Mouse (Mus musculus) embryo, embryonic 11.5 days (tissue): ENCODE data around the gene Tbc1d2b.

Experiments used
- DNase-seq: peaks from one replicate; pipeline ENCODE4 v3.0.0-alpha.2; 2012; ENCODE audit warnings: low read depth, low spot score

The Tbc1d2b gene

GRCm38 (mm10) chr9:90265322-90266039, 5.1 kb downstream of the Tbc1d2b start:
- DNase-seq, result no peak

GRCm38 (mm10) chr9:90263340-90263679, 7.3 kb downstream of the Tbc1d2b start:
- no peak for DNase-seq

GRCm38 (mm10) chr9:90262591-90263339, 7.8 kb downstream of the Tbc1d2b start:
- DNase-seq, result no peak

GRCm38 (mm10) chr9:90262063-90262462, 8.5 kb downstream of the Tbc1d2b start:
- DNase-seq, result no peak

- DNase-seq, result no peak
Observed at GRCm38 (mm10) chr9:90260600-90261375, 9.8 kb downstream of the Tbc1d2b start.

- DNase-seq, result no peak
Observed at GRCm38 (mm10) chr9:90260079-90260478, 10.5 kb downstream of the Tbc1d2b start.

- no peak for DNase-seq
Observed at GRCm38 (mm10) chr9:90259400-90259950, 11.1 kb downstream of the Tbc1d2b start.

GRCm38 (mm10) chr9:90257754-90258531, 12.7 kb downstream of the Tbc1d2b start:
- no peak for DNase-seq

- DNase-seq, result no peak
Observed at GRCm38 (mm10) chr9:90257220-90257619, 13.4 kb downstream of the Tbc1d2b start.

- DNase-seq, result no peak
Observed at GRCm38 (mm10) chr9:90255844-90256405, 14.7 kb downstream of the Tbc1d2b start.

- no peak for DNase-seq
Observed at GRCm38 (mm10) chr9:90253181-90253580, 17.4 kb downstream of the Tbc1d2b start.

- no peak for DNase-seq
Observed at GRCm38 (mm10) chr9:90250964-90251750, 19.4 kb downstream of the Tbc1d2b start.

- no peak for DNase-seq
Observed at GRCm38 (mm10) chr9:90250141-90250775, 20.3 kb downstream of the Tbc1d2b start.

- no peak for DNase-seq
Observed at GRCm38 (mm10) chr9:90249036-90249435, 21.6 kb downstream of the Tbc1d2b start.

- DNase-seq, result no peak
Observed at GRCm38 (mm10) chr9:90248326-90248725, 22.3 kb downstream of the Tbc1d2b start.

GRCm38 (mm10) chr9:90247316-90247715, 23.3 kb downstream of the Tbc1d2b start:
- DNase-seq, result no peak

- DNase-seq, result no peak
Observed at GRCm38 (mm10) chr9:90245781-90246180, 24.8 kb downstream of the Tbc1d2b start.

GRCm38 (mm10) chr9:90245206-90245605, 25.4 kb downstream of the Tbc1d2b start:
- DNase-seq, result no peak

- no peak for DNase-seq
Observed at GRCm38 (mm10) chr9:90244301-90245151, 26.1 kb downstream of the Tbc1d2b start.
